Comparison of ENCODE assay signal across 12 mouse cellular contexts in the genomic region with DNA sequence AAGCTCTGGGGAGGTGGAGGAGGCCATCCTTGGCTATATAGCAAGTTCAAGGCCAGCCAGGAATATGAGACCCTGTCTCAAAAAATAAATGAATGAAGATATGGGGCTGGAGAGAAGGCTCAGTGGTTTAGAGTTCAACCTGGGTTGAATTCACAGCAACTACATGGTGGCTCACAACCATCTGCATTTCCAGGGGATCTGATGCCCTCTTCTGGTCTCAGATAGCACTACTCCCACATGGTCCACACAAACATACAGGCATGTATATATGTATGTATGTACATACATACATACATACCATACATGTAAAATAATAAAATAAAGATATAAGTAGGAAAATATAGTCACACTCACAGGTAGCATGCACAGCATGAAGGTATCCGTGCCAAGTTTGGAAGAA. TPM values are rescaled to one million over a fixed set of nuclear protein-coding genes. Genes with fewer than 3 reads are reported as not detected.
DNase-seq lines count a peak whose midpoint lies in the region; ATAC-seq and TF ChIP-seq lines count a peak whose summit lies in the region.
"Had no signal": no experiment of that assay in that cellular context is flagged by ENCODE, and none has a peak within 500 bp of the region (broad histone marks: within the 10 kb centered on the region; RNA-seq: fewer than 3 reads in every experiment).

No protein-coding gene starts in this region.

- dilution Hi-C loops in CH12.LX (cut with MboI; ENCODE audit: extremely low pct_ligation_motif_present, extremely low pct_unique_long_range_greater_than_20kb, low sequenced_read_pairs): no loop called here

- TF ChIP-seq RAD21 in CH12.LX (IDR thresholded peaks at IDR 0.05; ENCODE audit: low read depth, low read length): peak; percentile 49

- no peak overlapping the region for H3K4me3 ChIP-seq in kidney, postnatal 0 days (replicated peaks; ENCODE audit: low read depth, low read length)
- H3K4me3 ChIP-seq in CH12.LX (replicated peaks in 1 of 3; ENCODE audit: low read depth in 2 of 3, low read length in 2 of 3, poor library complexity in 1 of 3): no peak overlapping the region
- H3K4me3 ChIP-seq in bone marrow, adult 2 months (replicated peaks; ENCODE audit: control insufficient read depth, low read depth, low read length): no peak overlapping the region
- H3K4me3 ChIP-seq in liver, postnatal 0 days (ENCODE audit: low read depth, low read length): no peak overlapping the region
- H3K4me3 ChIP-seq: neural tube, embryonic 13.5 days had no signal

- no peak for TF ChIP-seq EP300 in CH12.LX (IDR thresholded peaks at IDR 0.05; ENCODE audit: low read length)
- no peak for TF ChIP-seq EP300 in liver, postnatal 0 days (IDR thresholded peaks at IDR 0.05; ENCODE audit: low read depth)

- in situ Hi-C loops in CH12.LX (cut with MboI; ENCODE audit: low pct_ligation_motif_present, low pct_unique_long_range_greater_than_20kb, low sequenced_read_pairs): no loop called here

- 0 out of 2 replicates have a peak overlapping the region, but pooled peaks have one; percentile 66 for H3K27ac ChIP-seq in kidney, postnatal 0 days
- H3K27ac ChIP-seq in CH12.LX (ENCODE audit: insufficient read depth, low read depth): no peak overlapping the region
- H3K27ac ChIP-seq in bone marrow, adult 2 months (ENCODE audit: control insufficient read depth, insufficient read depth, low read depth, low read length, poor library complexity): no peak overlapping the region
- peak overlapping the region; percentile 89; the same call in 1 of the 2 replicates for H3K27ac ChIP-seq in liver, postnatal 0 days (ENCODE audit: low read depth)
- H3K27ac ChIP-seq: neural tube, embryonic 13.5 days had no signal

- H3K27me3 ChIP-seq in kidney, postnatal 0 days (ENCODE audit: insufficient read depth, low read length): no peaks in the 10 kb centered on the region
- no peaks in the 10 kb centered on the region for H3K27me3 ChIP-seq in CH12.LX (replicated peaks)
- H3K27me3 ChIP-seq in liver, postnatal 0 days (ENCODE audit: insufficient read depth, low read length): no peaks in the 10 kb centered on the region
- H3K27me3 ChIP-seq: neural tube, embryonic 13.5 days had no signal

- TF ChIP-seq POLR2A in CH12.LX (IDR thresholded peaks at IDR 0.05; ENCODE audit: low read depth, low read length): no peak
- TF ChIP-seq POLR2A in bone marrow, adult 2 months (IDR thresholded peaks at IDR 0.05; ENCODE audit: borderline replicate concordance, control insufficient read depth, low read depth, low read length): no peak

- H3K79me2 ChIP-seq in CH12.LX (replicated peaks; ENCODE audit: control insufficient read depth, extremely low read depth, insufficient read depth, poor library complexity, severe bottlenecking): no peaks in the 10 kb centered on the region

- H3K4me2 ChIP-seq in kidney, postnatal 0 days (ENCODE audit: low read length): no peak overlapping the region
- no peak overlapping the region for H3K4me2 ChIP-seq in CH12.LX (ENCODE audit: insufficient read depth, low read depth, poor library complexity, severe bottlenecking)
- H3K4me2 ChIP-seq in liver, postnatal 0 days (ENCODE audit: low read depth, low read length): no peak overlapping the region
- H3K4me2 ChIP-seq: neural tube, embryonic 13.5 days had no signal

- H3K36me3 ChIP-seq in kidney, postnatal 0 days (ENCODE audit: insufficient read depth, low read length): peaks cover 12% of the 10 kb centered on the region; the same call in 1 of the 2 replicates
- H3K36me3 ChIP-seq in CH12.LX (replicated peaks in 1 of 2; ENCODE audit: control insufficient read depth in 1 of 2, insufficient read depth in 1 of 2, low read length in 1 of 2): peaks cover 11 to 46% of the 10 kb centered on the region in 2 experiments
- peaks cover 21% of the 10 kb centered on the region for H3K36me3 ChIP-seq in liver, postnatal 0 days (replicated peaks; ENCODE audit: insufficient read depth, low read length)

- H3K9ac ChIP-seq in kidney, postnatal 0 days (ENCODE audit: low read depth, low read length): no peak overlapping the region
- no peak overlapping the region for H3K9ac ChIP-seq in CH12.LX (ENCODE audit: insufficient read depth, low read depth)
- no peak overlapping the region for H3K9ac ChIP-seq in liver, postnatal 0 days (replicated peaks)
- H3K9ac ChIP-seq: neural tube, embryonic 13.5 days had no signal

- DNase-seq in kidney, postnatal 0 days (ENCODE audit: low spot score): no peak
- DNase-seq in kidney, adult 9 months: no peak
- DNase-seq in CH12.LX (ENCODE audit: extremely low read depth): no peak
- DNase-seq in liver, postnatal 0 days: no peak
- DNase-seq in ovary, postnatal 14 days (ENCODE audit: low spot score): no peak
- no peak for DNase-seq in lung, postnatal 10 days
- no peak for DNase-seq in left cerebral cortex, adult 11 months (ENCODE audit: low spot score)
- DNase-seq: left cerebral cortex, postnatal 4 days; right cerebral cortex, postnatal 14 days had no signal

- no peaks in the 10 kb centered on the region for H3K9me3 ChIP-seq in kidney, postnatal 0 days (replicated peaks; ENCODE audit: low read length)
- H3K9me3 ChIP-seq in CH12.LX (replicated peaks; ENCODE audit: low read length): no peaks in the 10 kb centered on the region
- no peaks in the 10 kb centered on the region for H3K9me3 ChIP-seq in liver, postnatal 0 days (ENCODE audit: low read length)
- H3K9me3 ChIP-seq: neural tube, embryonic 13.5 days had no signal

- ATAC-seq in kidney, postnatal 0 days (replicated peaks; ENCODE audit: low FRiP score, low read depth): no peak
- ATAC-seq in liver, postnatal 0 days: no peak
- ATAC-seq: inflammation-experienced regulatory T-cells, adult 6 months had no signal

- peaks cover 14% of the 10 kb centered on the region; the same call in 1 of the 2 replicates for H3K4me1 ChIP-seq in kidney, postnatal 0 days (replicated peaks; ENCODE audit: insufficient read depth, low read length)
- peaks cover 18 to 30% of the 10 kb centered on the region in 2 experiments for H3K4me1 ChIP-seq in CH12.LX (ENCODE audit: control insufficient read depth in 1 of 2, insufficient read depth in 2 of 2)
- H3K4me1 ChIP-seq in bone marrow, adult 2 months (ENCODE audit: control insufficient read depth, insufficient read depth, low read length): peaks cover 2% of the 10 kb centered on the region; the same call in 1 of the 2 replicates
- peaks cover 42% of the 10 kb centered on the region for H3K4me1 ChIP-seq in liver, postnatal 0 days (ENCODE audit: insufficient read depth)

- peak; percentile 62 for TF ChIP-seq CTCF in kidney, postnatal 0 days (IDR thresholded peaks at IDR 0.05; ENCODE audit: low read depth)
- TF ChIP-seq CTCF in CH12.LX (conservative IDR thresholded peaks at IDR 0.05 in 1 of 2, IDR thresholded peaks at IDR 0.05 in 1 of 2; ENCODE audit: low read depth in 2 of 2, low read length in 2 of 2): peak; percentile 33 to 64; a peak in 2 of 4 replicates
- peak; percentile 30; the same call in 1 of the 2 replicates for TF ChIP-seq CTCF in bone marrow, adult 2 months (IDR thresholded peaks at IDR 0.05; ENCODE audit: control insufficient read depth, insufficient read depth, low read length)
- peak; percentile 73 for TF ChIP-seq CTCF in liver, postnatal 0 days (IDR thresholded peaks at IDR 0.05; ENCODE audit: low read depth)

- 79% methylated on average over 1 of the region's 1 CpGs for WGBS in kidney, postnatal 0 days
- WGBS in bone marrow, adult 2 months: 97% methylated on average over 1 of the region's 1 CpGs
- WGBS in liver, postnatal 0 days (ENCODE audit: insufficient replicate concordance): 97% methylated on average over 1 of the region's 1 CpGs

RNA-seq across cellular contexts. Expression of a gene that starts 14.3 kb away (rescaled TPM):
- 20.8 and 21.2 TPM in 2 replicates for polyA plus RNA-seq in kidney, postnatal 0 days (2015; fragmentation: Nextera tagmentation; extraction: Ambion mirVana)
- total RNA-seq in CH12.LX (2012; rRNA removed) (8.7 and 10.0 TPM in 2 replicates), CH12.LX (2014; rRNA removed) (11.5 and 13.4 TPM in 2 replicates)
- polyA plus RNA-seq in CH12.LX (2012; ENCODE audit: insufficient read length, low read depth): 16.7 and 16.8 TPM in 2 replicates
- 33.1 and 50.5 TPM in 2 replicates for polyA plus RNA-seq in bone marrow, adult 2 months (2011; ENCODE audit: insufficient read depth, insufficient read length, low replicate concordance, missing spikeins)
- 29.5 and 34.1 TPM in 2 replicates for polyA plus RNA-seq in liver, postnatal 0 days (2015; fragmentation: Nextera tagmentation; extraction: Ambion mirVana)

RNA-seq across cellular contexts. Expression of a gene that starts 24.7 kb away (rescaled TPM):
- polyA plus RNA-seq in kidney, postnatal 0 days (2015; fragmentation: Nextera tagmentation; extraction: Ambion mirVana): 1.3 and 1.4 TPM in 2 replicates
- total RNA-seq in CH12.LX (2012; rRNA removed) (not detected in 2 replicates), CH12.LX (2014; rRNA removed) (not detected in 2 replicates)
- polyA plus RNA-seq in CH12.LX (2012; ENCODE audit: insufficient read length, low read depth): not detected in 2 replicates
- 0.77 TPM in 1 of 2 replicates, not detected in the other for polyA plus RNA-seq in bone marrow, adult 2 months (2011; ENCODE audit: insufficient read depth, insufficient read length, low replicate concordance, missing spikeins)
- polyA plus RNA-seq in liver, postnatal 0 days (2015; fragmentation: Nextera tagmentation; extraction: Ambion mirVana): 0.11 TPM in 1 of 2 replicates, not detected in the other
- polyA plus RNA-seq: inflammation-experienced regulatory T-cells, adult 6 months had no signal

RNA-seq across cellular contexts. Expression of a gene that starts 29.1 kb away (rescaled TPM):
- 5.3 and 5.4 TPM in 2 replicates for polyA plus RNA-seq in kidney, postnatal 0 days (2015; fragmentation: Nextera tagmentation; extraction: Ambion mirVana)
- total RNA-seq in CH12.LX (2012; rRNA removed) (2.2 and 2.4 TPM in 2 replicates), CH12.LX (2014; rRNA removed) (0.72 and 2.1 TPM in 2 replicates)
- 12.1 and 16.6 TPM in 2 replicates for polyA plus RNA-seq in CH12.LX (2012; ENCODE audit: insufficient read length, low read depth)
- polyA plus RNA-seq in bone marrow, adult 2 months (2011; ENCODE audit: insufficient read depth, insufficient read length, low replicate concordance, missing spikeins): 65.6 and 161 TPM in 2 replicates
- 3.4 and 4.0 TPM in 2 replicates for polyA plus RNA-seq in liver, postnatal 0 days (2015; fragmentation: Nextera tagmentation; extraction: Ambion mirVana)

RNA-seq across cellular contexts. Expression of a gene that starts 41.3 kb away (rescaled TPM):
- polyA plus RNA-seq in kidney, postnatal 0 days (2015; fragmentation: Nextera tagmentation; extraction: Ambion mirVana): 5.3 and 6.2 TPM in 2 replicates
- 1.1 and 1.5 TPM in 2 replicates for total RNA-seq in CH12.LX (2012; rRNA removed)
- 0.50 and 1.1 TPM in 2 replicates for total RNA-seq in CH12.LX (2014; rRNA removed)
- 7.4 and 9.0 TPM in 2 replicates for polyA plus RNA-seq in CH12.LX (2012; ENCODE audit: insufficient read length, low read depth)
- polyA plus RNA-seq in bone marrow, adult 2 months (2011; ENCODE audit: insufficient read depth, insufficient read length, low replicate concordance, missing spikeins): 24.9 and 41.6 TPM in 2 replicates
- polyA plus RNA-seq in liver, postnatal 0 days (2015; fragmentation: Nextera tagmentation; extraction: Ambion mirVana): 2.4 and 2.6 TPM in 2 replicates

RNA-seq across cellular contexts. Expression of a gene that starts 41.3 kb away (rescaled TPM):
- polyA plus RNA-seq in kidney, postnatal 0 days (2015; fragmentation: Nextera tagmentation; extraction: Ambion mirVana): 42.6 and 42.9 TPM in 2 replicates
- total RNA-seq in CH12.LX (2012; rRNA removed) (20.0 and 25.6 TPM in 2 replicates), CH12.LX (2014; rRNA removed) (9.0 and 9.9 TPM in 2 replicates)
- polyA plus RNA-seq in CH12.LX (2012; ENCODE audit: insufficient read length, low read depth): 47.9 and 62.1 TPM in 2 replicates
- 36.1 and 108 TPM in 2 replicates for polyA plus RNA-seq in bone marrow, adult 2 months (2011; ENCODE audit: insufficient read depth, insufficient read length, low replicate concordance, missing spikeins)
- polyA plus RNA-seq in liver, postnatal 0 days (2015; fragmentation: Nextera tagmentation; extraction: Ambion mirVana): 24.1 and 24.3 TPM in 2 replicates

Comparison
In these comparisons a context has a peak if more than half of its experiments do, and no peak if none do; other contexts are left out.
1. H3K27ac ChIP-seq: peak in kidney, postnatal 0 days (single experiment) and liver, postnatal 0 days (single experiment); none in CH12.LX (single experiment) and bone marrow, adult 2 months (single experiment).
2. Peak in every context shown above with its lines, with median percentiles within 50 percentile points of each other: CTCF ChIP-seq.